Mouse (Mus musculus) intestine, embryonic 14.5 days (tissue): ENCODE results near the gene Sec31a. TPM values are rescaled to one million over a fixed set of nuclear protein-coding genes. Genes with fewer than 3 reads are reported as not detected.

ENCODE experiments used
- ATAC-seq: fragments of 200-750 bp; cut with Nextera tagmentation; replicated peaks from 2 replicates; pipeline ENCODE4 v1.8.0; 2017; ENCODE audit warnings: low read depth, moderate number of reproducible peaks, moderate TSS enrichment, moderate library complexity; ENCODE audit not compliant: low FRiP score, low TSS enrichment
- DNase-seq: peaks from one replicate; pipeline ENCODE4 v3.0.0-alpha.2; 2018; ENCODE audit warnings: low spot score
- H3K27ac ChIP-seq: fragments of 300-500 bp; sonication (generic); 2 replicates; pipeline ENCODE4 v1.5.1; 2014; ENCODE audit warnings: low read depth, mild to moderate bottlenecking, control low read depth
- H3K27me3 ChIP-seq: fragments of 300-500 bp; sonication (generic); replicated peaks from 2 replicates; pipeline ENCODE4 v1.6.1; 2014; ENCODE audit warnings: low read length, control low read depth; ENCODE audit not compliant: control insufficient read depth, insufficient read depth
- H3K36me3 ChIP-seq: fragments of 300-500 bp; sonication (generic); 2 replicates; pipeline ENCODE4 v1.6.1; 2014; ENCODE audit warnings: low read length, control low read depth; ENCODE audit not compliant: control insufficient read depth, insufficient read depth
- H3K4me1 ChIP-seq: fragments of 300-500 bp; sonication (generic); replicated peaks from 2 replicates; pipeline ENCODE4 v1.6.1; 2014; ENCODE audit warnings: low read length, control low read depth, mixed read lengths; ENCODE audit not compliant: control insufficient read depth, insufficient read depth
- H3K4me2 ChIP-seq: fragments of 300-500 bp; sonication (generic); 2 replicates; pipeline ENCODE4 v1.6.1; 2014; ENCODE audit warnings: low read length
- H3K4me3 ChIP-seq: fragments of 300-500 bp; sonication (generic); 2 replicates; pipeline ENCODE4 v1.5.1; 2014; ENCODE audit warnings: low read depth, low read length, control low read depth, mixed read lengths
- H3K9ac ChIP-seq: fragments of 300-500 bp; sonication (generic); 2 replicates; pipeline ENCODE4 v1.6.1; 2014; ENCODE audit warnings: mild to moderate bottlenecking, low read length
- H3K9me3 ChIP-seq: fragments of 300-500 bp; sonication (generic); 2 replicates; pipeline ENCODE4 v1.6.1; 2016; ENCODE audit warnings: low read length, control low read depth; ENCODE audit not compliant: control insufficient read depth
- WGBS: fragments of 180-500 bp; shearing (Covaris S2); extraction: QIAGEN DNeasy Blood & Tissue Kit; methylation state at CpG from one replicate; pipeline ENCODE4 v1.1.7; 2014; 5-methylcytosine and 5-hydroxymethylcytosine counted together
- polyA plus RNA-seq: library from polyadenylated mRNA; unstranded; fragments of >200 nt; fragmentation: Nextera tagmentation; extraction: Ambion mirVana; gene quantifications from 2 replicates; pipeline ENCODE4 v1.2.1, GENCODE M21; 2014

Gene Sec31a
- polyA plus RNA-seq, 1 experiment from 2014 or later = 170 TPM

DNA sequence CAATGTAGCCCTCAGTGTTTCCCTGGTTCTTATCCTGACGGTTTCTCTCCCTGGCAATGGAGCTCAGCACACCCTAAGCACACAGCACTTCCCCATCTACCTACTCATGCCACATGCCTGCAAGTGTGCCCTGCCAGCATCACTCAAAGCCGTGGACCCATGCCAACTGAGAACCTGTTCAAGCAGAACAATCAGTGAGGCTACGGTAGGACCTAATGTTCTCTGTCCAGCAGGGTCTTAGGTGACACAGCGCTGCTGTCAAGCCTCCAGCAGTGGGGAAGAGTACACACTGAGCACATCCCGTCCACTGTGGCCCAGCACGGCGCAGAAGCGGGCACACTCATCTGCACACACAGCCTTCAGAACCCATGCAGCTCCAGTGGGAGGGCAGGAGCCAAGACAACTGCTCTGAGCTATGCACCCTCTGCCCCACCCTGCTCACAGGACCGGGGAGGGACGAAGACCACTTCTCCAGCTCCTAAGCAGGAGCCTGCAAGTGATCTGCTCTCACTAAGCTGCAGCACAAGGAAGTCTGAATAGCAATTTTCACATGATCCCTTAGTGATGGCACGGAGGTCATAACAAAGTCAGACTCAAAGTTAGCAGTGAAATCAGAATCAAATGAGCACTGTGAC, 46.1 kb downstream of the Sec31a start:
- peaks cover 94% of the 10 kb centered on the region for H3K36me3 ChIP-seq
- 91% methylated on average over 11 of the region's 11 CpGs for WGBS
- no peaks in the 10 kb centered on the region for H3K4me1 ChIP-seq
- no peaks in the 10 kb centered on the region for H3K27me3 ChIP-seq
- no peak overlapping the region for H3K4me3 ChIP-seq
- no peak for DNase-seq
- no peak overlapping the region for H3K4me2 ChIP-seq
- H3K9me3 ChIP-seq = no peaks in the 10 kb centered on the region
- no peak overlapping the region for H3K9ac ChIP-seq
- ATAC-seq = no peak
- H3K27ac ChIP-seq = no peak overlapping the region

DNA sequence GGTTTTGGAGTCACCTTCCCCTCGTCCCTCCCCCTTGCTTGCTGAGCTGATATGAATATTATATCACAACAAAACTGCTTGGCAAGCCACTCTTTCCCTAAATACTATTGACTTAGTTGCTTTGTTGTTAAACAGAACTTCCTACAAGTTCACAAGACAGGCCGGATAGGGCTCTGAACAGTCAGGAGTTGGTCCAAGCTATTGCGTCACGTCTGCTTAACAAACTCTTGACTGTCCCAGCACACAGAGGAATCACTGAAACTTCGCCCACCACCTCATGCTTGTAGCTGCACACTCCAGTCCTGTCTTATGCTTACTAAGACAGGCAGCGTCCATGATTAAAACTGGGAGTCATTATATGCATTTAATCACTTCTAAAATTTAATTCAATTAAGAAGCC, 46.9 kb downstream of the Sec31a start:
- no peak for DNase-seq
- Histone ChIP-seq H3K9me3 (no peaks in the 10 kb centered on the region), H3K36me3 (peaks cover 94% of the 10 kb centered on the region), H3K4me3 (no peak overlapping the region), H3K4me1 (no peaks in the 10 kb centered on the region), H3K4me2 (no peak overlapping the region), H3K27me3 (no peaks in the 10 kb centered on the region), H3K27ac (no peak overlapping the region), H3K9ac (no peak overlapping the region)
- ATAC-seq = no peak
- 90% methylated on average over 6 of the region's 6 CpGs for WGBS

DNA sequence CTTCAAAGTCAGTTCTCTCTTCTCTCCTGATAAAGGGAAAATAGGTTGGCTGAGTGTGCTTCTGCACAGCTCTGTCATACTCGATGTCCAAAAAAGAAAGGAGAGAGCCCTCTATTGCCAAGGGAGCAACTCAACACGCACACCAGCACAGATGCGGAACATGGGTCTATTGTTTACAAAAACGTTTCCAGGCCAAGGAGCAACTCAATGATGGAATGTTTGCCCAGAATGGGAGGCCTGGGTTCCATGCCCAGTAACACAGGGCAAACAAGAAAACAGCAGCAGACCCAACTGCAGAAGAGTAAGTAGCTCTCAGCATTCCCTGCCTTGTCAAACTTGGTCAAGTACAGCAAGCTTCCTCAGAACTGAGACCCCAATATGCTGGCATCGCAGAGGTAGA, 47.5 kb downstream of the Sec31a start:
- ATAC-seq = no peak
- Histone ChIP-seq H3K27ac (no peak overlapping the region), H3K4me2 (no peak overlapping the region), H3K27me3 (no peaks in the 10 kb centered on the region), H3K36me3 (peaks cover 94% of the 10 kb centered on the region), H3K4me1 (no peaks in the 10 kb centered on the region), H3K9me3 (no peaks in the 10 kb centered on the region), H3K9ac (no peak overlapping the region), H3K4me3 (no peak overlapping the region)
- WGBS = 76% methylated on average over 5 of the region's 5 CpGs
- no peak for DNase-seq

DNA sequence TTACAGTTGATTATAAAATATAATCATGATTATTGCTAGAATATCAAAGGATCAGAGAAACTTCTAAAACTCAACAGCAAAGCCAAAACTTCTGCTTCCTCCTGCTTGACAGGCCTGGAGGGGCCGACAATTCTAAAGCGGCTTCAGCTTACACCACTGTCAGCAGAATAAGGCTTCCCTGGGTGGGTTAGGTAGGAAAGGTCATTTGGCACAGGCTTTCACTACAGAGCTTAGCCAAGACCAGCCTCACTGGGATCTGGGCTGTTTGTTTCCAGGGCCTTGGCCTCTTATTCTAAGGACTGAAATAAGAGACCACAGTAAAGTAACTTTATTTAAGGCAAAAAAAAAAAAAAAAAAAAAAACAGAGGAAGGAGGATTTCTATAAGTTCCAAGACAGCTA, 49.0 kb downstream of the Sec31a start:
- DNase-seq (no peak), ATAC-seq (no peak)
- WGBS = 93% methylated on average over 2 of the region's 2 CpGs
- Histone ChIP-seq H3K9me3 (no peaks in the 10 kb centered on the region), H3K36me3 (peaks cover 96% of the 10 kb centered on the region), H3K4me1 (no peaks in the 10 kb centered on the region), H3K4me2 (no peak overlapping the region), H3K9ac (no peak overlapping the region), H3K4me3 (no peak overlapping the region), H3K27ac (no peak overlapping the region), H3K27me3 (no peaks in the 10 kb centered on the region)

DNA sequence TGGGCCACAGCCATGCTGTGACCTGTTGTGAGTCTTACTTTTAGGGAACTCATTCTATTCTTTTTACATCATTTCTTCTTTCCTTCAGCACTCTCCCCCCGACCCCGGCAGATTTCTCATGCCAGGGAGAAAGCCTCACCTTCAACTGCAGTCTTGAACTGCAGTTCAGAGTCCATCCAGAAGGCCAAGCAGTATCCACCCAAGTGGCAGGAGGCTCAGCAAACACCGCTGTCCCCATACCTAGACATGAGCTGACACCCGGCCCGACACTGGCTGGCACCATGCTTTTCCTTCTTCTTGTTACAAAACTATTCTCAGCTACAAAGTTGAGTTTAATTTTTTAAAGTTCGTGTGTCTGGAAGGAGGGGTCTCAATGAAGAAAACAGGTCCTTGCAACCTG, 55.7 kb downstream of the Sec31a start:
- Histone ChIP-seq H3K9me3 (no peaks in the 10 kb centered on the region), H3K9ac (no peak overlapping the region), H3K4me1 (no peaks in the 10 kb centered on the region; the same call in 1 of the 2 replicates), H3K36me3 (peaks cover 54% of the 10 kb centered on the region), H3K27me3 (no peaks in the 10 kb centered on the region), H3K4me2 (no peak overlapping the region), H3K4me3 (no peak overlapping the region), H3K27ac (no peak overlapping the region)
- ATAC-seq (no peak), DNase-seq (no peak)
- WGBS = 84% methylated on average over 6 of the region's 6 CpGs

DNA sequence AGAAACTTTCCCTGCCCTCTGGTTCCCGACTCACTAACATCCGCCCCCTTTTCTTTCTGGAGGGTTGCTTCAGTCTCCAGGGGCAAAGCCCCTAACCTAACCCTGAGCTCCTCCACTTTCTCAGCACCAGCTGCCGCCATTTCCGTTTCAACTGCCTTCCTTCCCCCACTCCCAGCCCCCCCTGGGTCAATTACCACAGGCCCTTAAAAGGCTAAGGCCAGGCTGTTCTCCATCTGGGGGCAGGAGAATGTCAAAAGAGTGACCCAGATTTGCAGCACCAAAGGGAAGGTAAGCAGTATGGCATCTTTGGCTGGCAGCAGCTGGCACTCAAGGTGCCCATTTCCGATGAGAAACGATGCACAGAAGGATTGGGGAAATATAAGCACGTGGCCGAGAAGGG, 57.7 kb downstream of the Sec31a start:
- DNase-seq = no peak
- 42% methylated on average over 8 of the region's 8 CpGs for WGBS
- no peak overlapping the region for H3K27ac ChIP-seq

DNA sequence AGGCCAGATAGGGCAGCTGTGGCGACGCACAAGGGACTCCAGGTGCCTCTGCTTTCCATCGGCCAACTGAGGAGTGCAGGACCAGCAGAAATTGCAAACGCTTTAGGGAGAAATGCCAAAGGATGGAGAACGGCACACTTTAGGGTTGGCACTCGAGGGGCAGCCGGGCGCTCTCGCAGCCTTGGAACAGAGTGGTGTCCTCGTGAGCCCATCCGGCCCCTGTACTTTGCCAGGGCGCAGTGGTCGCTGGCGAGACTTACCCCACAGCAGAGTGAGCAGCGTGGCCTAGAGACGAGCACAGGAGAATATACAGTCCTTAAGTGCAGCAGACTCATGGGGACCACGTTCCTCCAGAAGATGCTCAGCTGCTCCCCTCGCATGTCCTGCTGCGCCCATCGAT, 61.4 kb downstream of the Sec31a start:
- ATAC-seq (no peak), DNase-seq (no peak)
- Histone ChIP-seq H3K27ac (no peak overlapping the region), H3K27me3 (no peaks in the 10 kb centered on the region), H3K4me1 (peaks cover 4% of the 10 kb centered on the region), H3K9me3 (no peaks in the 10 kb centered on the region), H3K9ac (no peak overlapping the region), H3K4me3 (no peak overlapping the region), H3K36me3 (no peaks in the 10 kb centered on the region), H3K4me2 (no peak overlapping the region)
- 94% methylated on average over 20 of the region's 20 CpGs for WGBS

More for the DNA sequence above, 57.7 kb downstream of the Sec31a start:
- Histone ChIP-seq H3K4me3 (no peak overlapping the region), H3K4me1 (no peaks in the 10 kb centered on the region; the same call in 1 of the 2 replicates), H3K4me2 (no peak overlapping the region), H3K9ac (no peak overlapping the region), H3K9me3 (no peaks in the 10 kb centered on the region), H3K36me3 (peaks cover 34% of the 10 kb centered on the region), H3K27me3 (no peaks in the 10 kb centered on the region)
- ATAC-seq = no peak

DNA sequence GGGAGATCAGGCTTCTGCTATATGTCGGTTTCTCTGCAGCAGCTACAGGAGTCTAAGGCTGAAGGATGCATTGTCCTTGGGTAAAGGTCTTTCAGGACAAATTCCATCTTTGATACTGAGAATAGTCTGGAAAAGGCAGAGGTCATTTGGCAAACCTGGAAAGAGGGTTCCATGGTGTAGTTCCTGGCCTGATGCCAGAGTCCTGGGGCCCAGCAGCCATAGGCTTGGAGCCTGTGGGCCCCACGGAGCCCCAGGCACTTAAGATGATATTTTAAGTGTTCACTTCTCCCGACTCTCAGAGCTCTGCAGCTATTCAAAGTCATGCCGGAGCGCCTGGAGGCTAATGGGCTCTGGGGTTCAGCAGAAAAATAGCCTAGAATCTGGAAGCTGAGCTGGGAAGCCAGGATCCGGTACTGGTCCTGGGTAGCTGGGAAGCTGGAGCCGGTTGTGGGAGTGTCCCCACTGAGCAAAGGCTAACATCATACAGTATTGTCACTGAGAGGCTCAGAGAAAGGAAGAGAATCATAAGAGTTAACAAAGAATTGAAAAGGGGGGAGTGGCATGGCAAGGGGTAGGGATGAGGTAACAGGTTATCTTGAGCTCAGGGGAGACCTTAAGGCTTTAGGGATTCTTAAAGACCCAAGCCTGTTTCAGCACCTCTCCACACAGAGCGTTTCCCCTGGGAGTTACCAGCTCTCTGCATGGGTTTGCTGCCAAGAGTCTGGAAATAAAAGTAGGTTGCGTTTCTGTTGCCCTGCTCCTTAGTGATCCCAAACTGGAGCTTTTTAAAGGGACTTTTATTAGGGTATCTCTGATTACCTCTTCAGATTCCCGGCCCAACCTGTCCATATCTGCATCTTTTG, 62.8 kb downstream of the Sec31a start:
- Histone ChIP-seq H3K4me2 (no peak overlapping the region), H3K27me3 (no peaks in the 10 kb centered on the region), H3K4me1 (peaks cover 4% of the 10 kb centered on the region), H3K9me3 (no peaks in the 10 kb centered on the region), H3K4me3 (no peak overlapping the region), H3K36me3 (no peaks in the 10 kb centered on the region), H3K9ac (no peak overlapping the region; the same call in 1 of the 2 replicates), H3K27ac (0 out of 2 replicates have a peak overlapping the region, but pooled peaks have one; percentile 8)
- ATAC-seq (no peak), DNase-seq (no peak)
- 41% methylated on average over 10 of the region's 10 CpGs for WGBS
